Mouse (Mus musculus) kidney, adult 11 months (tissue): ENCODE data around the gene Asic2.

ENCODE experiments used
- DNase-seq: peaks from one replicate; pipeline ENCODE4 v3.0.0; 2022

Gene Asic2

DNA sequence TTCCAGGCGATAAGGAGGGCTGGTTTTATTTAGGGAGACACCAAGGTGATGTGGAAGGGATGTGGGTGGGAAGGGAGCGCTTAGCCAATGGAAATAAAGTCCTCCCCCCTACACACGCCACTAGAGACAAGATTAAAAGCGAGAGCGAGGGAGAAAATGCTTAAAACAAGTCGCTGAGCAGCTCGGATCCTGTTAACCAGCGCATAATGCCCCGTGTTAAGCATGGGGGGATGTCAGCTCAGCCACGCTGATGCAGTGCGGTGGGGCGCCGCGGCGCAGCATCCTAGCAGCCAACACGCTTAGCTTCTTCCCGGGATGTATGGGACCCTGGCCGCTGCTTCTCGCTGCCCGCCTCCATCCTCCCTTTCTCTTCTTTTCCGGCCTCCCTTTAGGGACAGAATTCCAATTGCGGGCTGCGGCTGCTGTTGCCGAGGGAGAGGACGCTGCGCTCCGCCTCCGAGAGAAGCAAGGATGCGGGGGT, at the start of gene Asic2:
Asic2 (minus strand) TSS at position 57 of the 481 bp plus-strand sequence.
- no peak for DNase-seq

DNA sequence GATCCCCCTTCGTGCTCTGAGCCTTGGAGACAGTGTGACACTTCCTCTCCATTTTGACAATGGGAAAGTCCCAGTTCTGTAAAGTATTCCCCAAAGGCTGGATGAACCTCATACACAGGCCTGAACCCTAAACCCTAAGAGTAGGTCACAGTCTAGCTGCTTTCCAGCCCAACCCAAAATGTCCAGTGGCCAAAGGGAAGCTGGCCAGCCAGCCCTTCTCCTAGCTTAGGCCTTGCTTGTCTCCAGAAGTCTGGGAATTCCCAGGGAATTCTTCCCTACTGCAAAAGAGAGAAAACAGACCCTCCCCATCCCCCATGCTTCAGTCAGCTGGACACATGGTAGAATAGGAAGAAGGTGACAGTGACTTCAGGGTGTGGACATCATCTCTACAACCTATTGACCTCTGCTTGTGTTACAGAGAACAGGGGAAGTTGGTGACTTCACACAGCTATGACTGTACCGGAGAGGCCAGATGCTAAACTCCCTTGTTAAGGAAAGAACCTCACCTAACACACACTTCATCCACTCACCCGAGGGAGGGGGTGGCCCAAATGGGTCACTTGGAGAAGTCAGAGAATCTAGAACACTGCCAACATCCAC, 48.0 kb upstream of the Asic2 start:
- DNase-seq, result no peak

DNA sequence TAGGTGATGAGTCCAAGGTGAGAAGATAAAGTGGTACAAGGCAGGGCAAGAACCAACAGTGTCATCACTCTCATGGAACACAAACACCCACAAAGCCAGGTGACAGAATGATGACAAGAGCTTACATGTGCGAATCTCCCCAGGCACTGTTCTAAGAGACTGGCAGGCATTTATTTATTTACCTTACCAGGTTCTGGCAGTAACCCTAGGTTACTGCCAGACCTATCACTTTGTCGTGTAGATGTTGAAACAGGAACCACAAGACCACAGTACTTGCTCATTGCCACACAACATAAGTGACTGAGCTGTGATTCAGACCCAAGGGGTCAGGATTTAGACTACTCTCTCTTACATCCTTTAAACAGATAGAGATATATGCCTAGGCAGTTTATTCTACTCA, 46.8 kb upstream of the Asic2 start:
- DNase-seq, result no peak

DNA sequence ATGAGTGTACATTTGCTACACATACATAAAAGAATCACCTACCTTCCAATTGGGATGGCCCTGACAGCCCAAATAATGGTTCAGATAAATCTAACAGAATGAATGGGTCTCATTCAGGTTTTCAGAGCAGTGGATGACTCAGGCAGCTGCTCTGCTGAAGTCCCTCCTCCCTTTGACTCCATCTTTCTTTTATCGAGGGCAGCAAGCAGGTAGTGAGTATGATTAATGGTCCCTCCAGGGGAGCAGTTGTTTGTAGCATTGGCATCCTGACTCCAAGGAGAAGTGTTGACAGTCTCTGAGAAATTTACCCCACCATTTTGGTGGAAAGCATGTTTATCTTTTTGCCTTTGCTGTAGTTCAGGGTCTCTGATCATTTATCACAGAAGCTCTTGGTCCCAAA, 45.5 kb upstream of the Asic2 start:
- DNase-seq, result no peak

DNA sequence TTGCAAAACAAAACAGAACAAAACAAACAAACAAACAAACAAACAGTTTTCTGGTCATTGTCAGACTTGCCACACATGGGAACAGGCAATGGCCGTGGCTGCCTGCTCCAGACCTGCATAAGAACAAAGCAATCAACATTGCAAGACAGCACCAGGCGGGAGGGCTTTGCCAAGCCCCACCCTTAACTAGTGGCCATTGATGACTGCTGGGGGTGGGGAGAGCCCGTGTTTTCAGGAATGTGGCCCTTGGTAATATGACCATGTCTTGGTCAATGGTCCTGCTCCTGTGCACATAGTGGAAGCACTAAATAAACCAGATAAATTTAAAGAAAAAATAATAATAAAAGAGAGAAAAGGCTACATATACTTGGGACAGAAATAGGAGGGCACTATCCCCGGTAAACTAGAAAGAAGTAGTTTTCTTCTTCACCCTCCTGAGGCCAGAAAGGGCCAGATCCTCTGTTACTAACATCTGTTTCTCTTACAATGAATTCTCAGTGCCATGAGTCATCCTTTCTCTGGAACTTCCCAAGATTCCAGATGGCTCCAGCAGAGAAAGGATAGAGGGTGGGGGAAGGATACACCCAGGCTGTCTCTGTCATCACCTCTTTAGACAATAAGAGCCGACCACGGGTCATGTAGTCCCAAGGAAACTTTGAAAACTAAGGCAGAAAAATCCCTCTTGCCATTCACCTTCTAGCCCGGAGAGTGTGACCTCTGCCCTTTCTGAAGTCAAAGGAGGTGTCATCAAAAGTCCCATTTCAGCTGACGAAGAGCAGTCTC, 43.3 kb upstream of the Asic2 start:
- no peak for DNase-seq

DNA sequence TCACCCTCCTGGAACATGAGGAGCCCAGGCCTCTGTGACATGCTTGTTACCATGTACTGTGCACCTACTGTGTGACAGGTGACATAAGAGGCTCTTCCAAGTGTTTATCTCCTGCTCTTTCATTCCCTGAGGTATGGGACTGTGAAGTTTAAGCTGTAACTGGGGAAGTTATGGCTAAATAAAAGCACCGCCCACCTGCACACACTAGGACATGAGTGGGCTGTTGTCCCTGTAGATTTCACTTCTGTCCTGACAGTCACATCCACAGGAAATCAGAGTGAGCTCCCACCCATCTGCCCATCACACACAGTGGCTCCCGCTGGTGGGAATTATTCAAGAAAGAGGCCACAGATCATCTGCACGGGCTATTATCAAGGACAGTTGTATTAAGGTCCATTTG, 41.9 kb upstream of the Asic2 start:
- DNase-seq, result no peak

DNA sequence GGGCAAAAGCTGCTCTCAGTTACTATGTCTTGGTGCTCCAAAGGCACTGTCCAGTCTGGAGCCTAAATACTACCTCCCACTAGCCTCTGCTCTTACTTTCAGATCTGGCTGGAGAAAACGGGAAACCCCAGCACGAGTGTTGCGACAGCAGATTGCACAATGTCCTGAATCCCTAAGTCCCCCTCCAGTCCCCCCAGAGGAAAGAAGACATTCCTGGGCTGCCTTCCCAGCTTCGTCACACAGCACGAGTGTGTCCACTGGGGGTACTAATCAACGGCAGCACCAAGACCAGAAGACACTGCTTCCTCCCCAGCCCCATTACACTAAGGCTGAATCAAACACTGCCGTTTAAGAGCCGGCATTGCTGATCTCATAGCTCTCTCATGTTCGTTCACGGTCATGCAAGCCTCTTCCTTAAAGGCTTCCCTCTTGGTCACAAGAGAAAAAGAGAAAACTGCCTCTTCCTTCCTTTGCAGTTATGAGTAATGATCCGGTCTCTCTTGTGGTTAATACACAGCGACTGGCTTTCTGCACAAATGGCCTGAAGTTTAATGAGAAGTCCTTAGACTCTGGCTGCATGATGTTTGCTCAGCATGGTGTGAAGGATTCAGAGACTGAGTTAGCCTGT, 38.7 kb upstream of the Asic2 start:
- DNase-seq, result peak; percentile 51

DNA sequence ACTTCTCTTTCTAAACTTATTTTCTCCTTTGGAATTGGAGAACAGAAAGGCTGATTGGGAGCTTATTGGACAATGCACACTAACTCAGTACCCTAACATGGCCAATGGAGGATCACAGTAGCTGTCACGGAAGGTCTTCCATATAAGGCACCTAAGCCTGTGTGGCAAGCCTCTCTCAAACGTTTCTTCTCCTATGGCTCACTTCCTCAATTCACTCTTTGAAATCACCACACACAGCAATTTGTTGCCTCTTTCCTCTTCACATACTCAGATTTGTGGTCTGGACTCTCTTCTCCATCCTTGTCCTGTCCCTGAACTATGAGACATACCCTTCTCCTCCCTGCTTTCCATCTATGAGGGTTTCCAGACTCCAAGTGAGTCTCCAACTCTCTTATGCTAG, 36.6 kb upstream of the Asic2 start:
- no peak for DNase-seq

DNA sequence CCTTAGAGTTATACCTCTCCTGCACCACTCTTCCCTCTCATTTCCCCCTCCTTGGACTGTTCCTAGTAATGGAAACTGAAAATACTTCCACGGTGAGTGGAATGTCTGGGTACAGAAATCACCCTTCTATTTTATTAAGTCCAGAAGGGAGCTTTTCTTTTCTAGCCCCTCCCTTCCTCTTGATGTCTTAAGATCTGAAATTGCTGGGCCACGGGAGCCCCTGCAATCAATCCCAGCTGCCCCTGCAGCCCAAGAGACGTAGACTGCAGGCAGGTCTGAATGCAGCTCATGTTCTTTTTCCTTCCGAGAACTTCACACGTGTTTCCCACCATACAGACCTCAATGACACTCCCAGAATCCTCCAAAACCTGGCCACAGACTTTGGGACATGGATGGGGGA, 32.3 kb upstream of the Asic2 start:
- no peak for DNase-seq

DNA sequence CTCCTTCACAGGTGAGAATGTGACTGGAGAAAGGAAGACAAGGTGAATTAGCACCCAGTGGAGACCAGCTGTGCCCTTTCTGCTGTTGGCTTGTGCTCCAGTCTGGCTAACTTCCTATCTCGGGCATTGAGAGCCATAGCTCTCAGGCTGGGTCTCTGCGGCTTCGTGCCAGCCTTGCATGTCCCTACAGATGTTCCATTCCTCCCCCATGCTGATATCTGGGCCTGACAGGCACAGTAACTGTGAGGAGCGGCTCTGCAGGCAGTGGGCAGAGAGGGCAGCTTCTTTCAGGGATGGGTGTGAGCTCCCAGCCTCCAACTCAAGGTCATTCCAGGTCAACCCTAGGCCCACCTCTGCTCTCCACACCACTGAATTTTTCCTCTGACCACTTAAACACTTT, 31.2 kb upstream of the Asic2 start:
- no peak for DNase-seq

DNA sequence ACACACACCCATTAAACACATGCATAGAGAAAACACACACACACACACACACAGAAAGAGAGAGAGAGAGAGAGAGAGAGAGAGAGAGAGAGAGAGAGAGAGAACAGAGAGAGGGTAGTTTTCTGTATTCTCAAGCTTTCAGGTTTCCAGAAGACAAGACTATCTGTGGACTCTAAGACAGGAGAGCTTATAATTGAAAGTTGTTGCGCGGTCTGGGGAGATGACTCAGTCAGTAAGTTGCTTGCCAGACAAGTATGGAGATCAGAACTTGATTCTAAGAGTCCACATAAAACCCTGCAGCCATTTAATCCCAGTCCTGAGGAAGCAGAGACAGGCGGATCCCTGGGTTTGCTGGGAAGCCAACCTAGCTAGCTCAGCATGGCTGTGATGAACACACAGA, 30.4 kb upstream of the Asic2 start:
- no peak for DNase-seq

DNA sequence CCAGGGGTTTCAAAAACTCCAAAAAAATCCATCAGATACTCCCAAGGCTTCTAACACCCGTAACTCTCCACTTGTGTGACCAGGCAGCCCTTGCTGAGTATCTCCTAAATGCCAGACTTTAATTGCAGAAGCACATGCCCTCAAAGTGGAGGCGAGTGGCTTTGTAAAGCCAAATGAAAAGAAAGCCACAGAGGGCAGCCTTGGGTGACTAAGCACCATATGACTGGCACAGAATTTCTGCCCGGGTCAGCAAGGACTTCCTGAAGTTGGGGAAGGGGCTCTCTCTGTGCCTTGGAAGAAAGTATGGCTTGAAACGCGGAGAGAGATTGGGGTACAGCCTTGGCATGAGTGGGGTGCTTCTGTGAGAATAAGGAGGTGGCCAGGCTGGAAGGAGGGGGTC, 28.8 kb upstream of the Asic2 start:
- DNase-seq, result no peak

DNA sequence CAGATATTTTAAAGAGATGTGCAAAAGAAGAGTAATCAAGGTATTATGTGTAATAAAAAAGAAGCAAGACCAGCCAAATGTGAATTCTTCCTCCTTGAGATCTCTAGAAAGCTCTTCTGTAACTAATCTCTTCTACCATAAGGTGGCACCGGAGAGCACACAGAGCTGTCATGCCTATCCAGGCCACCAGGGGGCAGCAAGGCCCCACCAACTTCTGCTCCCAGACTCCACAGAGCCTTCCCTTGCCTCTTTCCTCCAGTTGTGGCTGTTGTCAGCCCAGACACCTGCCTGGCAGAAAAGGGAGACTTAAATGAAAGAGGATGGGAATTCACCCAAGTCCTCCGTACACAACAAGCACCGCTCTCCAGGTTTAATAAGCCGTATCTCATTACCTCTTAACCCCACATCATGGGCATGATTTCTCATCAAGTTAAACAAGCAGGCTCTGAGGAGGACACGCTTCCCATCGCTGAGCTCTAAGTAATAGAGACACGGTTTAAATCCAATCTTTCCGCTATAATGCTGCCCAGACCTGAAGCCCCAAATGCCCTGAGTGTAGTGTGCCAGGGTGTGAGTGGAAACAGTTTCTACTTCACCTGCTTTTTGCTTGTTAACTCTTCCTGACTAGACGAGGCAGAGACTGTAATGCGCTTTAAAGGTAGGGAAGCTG, 28.1 kb upstream of the Asic2 start:
- peak; percentile 25 for DNase-seq

DNA sequence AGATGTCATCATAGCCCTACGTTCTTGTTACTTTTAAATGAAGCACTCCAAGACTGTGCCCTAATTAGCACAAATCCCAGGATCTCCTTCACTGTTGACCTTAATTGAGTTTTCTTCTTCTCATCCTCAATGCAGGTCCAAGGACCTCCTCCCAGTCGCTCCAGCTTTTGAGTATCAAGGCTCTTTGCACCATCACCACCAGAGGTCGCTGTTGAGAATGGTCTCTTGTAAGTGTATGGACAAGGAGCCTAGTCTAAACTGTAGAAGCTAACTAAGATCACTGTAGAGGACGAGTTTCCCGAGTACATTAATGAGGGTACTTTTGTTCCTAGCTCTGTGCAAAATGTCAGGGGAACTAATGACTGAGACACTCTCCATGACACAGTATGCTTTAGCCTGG, 14.9 kb upstream of the Asic2 start:
- DNase-seq, result no peak

DNA sequence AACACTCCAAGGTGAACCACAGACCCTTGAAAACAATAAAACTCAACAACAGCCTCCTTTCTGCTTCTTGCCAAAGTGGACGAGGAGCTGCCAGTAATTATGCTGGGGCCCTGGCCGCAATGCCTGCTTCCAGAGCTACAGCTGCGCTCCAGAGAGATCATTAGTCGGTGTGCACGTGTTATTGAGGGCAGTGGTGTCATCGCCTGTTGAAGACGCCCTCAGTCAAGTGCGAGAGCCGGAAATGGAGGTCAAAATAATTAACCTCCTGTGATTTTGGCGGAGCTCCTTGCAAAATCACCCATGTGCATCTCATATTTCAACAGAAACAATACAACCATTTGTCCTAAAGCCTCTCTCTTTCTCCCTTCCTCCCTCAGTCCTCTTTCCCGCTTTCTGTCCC, 13.9 kb upstream of the Asic2 start:
- DNase-seq, result no peak

DNA sequence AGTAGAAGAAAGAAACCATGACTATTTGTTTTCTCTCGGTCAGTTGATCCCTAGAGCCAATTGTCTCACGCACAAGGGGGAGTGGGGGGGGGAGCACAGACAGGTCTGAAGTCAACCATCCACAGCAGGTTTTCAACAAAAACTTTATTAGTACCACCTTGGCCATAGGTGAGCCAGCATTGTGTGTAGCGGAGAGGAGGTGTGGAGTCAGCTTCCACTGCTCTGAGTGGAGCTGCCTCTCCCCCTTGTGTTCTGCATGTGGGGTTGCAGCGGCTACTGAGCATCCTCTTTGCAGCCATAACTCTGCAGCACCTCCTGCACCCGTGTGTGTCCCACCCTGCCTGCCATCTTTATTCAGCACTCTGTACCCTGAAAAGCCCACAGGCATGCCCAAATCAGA, 6.3 kb upstream of the Asic2 start:
- DNase-seq, result no peak

DNA sequence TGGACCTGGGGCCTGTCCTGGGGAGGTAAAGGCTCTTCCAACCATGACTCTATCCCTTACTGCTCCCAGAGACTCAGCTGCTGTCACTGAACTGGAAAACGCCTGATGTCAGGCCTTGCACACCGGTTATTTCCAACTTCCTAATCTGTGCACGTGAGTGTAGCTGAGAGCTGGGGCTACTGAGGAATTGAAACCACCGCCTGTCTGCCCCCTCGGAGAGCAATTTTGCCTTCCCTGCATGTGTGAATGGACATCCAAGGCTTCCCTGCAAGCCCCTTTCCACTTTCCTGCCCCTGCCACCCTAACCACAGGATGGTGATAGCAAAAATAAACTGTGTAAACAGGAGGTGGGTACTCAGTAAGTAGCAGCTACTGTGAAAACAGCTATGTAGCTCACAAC, 5.4 kb upstream of the Asic2 start:
- DNase-seq, result no peak

DNA sequence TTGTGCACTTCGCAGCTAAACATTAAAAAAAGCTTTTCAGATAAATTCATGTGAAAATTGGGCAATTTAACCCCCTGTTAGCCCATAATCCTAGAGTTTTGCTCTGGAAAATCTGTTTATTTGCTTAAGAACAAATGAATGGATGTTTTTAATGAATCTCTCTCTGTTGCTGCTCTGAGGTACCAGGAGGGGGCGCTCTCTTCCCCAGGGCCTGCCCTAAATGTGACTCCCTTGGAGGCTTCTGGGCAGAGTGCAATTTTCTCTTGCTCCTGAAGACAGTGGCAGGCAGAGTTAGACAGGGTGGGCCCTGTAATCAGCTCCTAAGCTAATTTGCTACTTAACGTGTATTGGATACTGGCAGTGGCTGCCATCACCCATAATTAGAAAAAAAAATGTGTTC, 3.8 kb upstream of the Asic2 start:
- no peak for DNase-seq

DNA sequence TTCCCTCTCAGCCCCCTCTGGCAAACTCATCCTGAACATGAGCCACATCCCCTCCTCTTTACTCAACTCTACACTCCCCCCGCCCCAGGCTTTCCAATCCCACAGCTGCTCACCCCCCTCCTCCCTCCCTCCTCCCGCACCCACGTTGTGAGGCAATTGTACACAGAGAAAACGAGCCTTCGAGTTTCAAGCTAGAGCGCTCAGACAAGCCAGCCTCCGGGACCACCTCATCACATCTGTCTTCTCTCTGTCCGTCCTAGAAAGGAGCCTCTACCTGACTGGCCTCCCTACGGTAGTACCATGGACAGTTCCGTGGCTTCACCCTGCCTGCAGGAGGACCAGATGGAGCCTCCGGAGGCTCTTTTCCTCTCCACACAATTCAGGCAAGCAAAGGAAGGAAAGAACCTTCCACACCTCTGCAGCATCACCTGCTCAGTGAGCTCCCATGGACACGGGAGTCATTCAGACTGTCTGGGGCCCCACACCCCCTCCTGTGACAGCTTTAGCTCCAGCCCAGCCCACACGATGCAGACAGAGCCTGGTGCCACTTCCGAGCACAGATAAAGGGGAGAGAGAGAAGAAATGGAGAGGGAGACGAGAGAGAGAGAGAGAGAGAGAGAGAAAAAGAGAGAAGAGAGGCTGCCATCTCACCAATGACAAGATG, 1.5 kb downstream of the Asic2 start:
- DNase-seq, result no peak

DNA sequence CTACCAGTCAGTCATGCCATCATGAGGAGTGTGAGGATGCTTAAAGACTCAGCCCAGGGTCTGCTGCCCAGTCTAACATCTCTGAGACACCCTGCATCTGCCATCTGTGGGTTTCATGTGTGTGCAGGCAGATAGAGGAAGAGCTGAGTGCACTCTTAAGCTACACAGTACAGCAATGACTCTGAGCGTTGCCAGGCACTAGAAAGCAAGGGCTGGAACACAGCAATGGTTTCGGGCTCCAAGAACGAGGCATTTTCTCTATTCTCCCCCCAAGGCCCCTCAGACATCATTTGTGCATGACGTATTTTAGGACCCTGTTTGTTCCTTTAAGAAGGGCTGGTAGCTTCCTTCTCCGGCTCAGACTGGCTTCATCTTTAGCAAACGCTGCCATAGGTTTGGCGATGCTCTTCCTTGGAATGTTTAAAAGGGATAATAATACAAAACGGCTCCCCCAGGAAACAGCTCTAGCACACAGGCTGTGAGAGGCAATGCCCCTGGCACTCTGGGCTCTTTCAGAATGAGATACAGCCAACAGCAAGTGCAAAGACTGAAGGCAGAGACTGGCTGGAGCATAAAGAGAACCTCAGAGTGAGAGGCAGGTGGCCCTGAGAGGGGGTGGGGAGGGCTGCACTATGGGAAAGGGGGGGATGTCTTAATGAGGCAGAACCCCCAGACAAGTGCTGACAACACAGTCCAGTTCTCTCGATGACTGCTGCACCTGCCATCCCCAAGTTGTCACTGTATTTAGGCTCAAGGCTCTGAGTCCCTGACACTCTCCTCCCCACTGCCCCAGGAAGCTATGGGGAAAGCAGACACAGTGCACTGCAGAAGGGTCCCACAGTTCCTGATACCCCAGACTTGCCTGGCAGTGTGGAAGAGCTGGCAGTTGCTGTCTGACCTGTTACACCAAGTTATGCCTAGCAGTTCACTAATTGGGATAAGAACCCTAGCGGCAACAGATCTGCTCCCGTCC, 2.3 kb downstream of the Asic2 start:
- no peak for DNase-seq

DNA sequence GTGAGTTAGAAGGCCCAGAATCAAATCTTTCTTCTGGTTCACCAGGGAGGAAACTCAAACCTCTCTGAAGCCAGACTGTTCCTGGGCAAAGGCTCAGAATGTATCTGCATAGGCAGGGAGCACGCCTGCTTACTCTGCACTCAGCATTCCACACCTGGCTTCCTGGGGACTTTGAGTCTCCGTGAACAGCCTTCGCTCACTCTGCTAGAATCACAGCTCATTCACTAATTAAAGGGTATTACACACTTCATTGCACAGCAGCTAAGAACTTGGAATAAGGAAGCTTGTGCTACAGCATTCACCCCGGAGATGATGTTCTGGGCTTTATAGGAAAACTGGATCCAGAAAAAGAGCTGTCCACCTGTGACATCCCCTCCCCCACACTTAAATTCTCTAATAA, 3.7 kb downstream of the Asic2 start:
- DNase-seq, result no peak

DNA sequence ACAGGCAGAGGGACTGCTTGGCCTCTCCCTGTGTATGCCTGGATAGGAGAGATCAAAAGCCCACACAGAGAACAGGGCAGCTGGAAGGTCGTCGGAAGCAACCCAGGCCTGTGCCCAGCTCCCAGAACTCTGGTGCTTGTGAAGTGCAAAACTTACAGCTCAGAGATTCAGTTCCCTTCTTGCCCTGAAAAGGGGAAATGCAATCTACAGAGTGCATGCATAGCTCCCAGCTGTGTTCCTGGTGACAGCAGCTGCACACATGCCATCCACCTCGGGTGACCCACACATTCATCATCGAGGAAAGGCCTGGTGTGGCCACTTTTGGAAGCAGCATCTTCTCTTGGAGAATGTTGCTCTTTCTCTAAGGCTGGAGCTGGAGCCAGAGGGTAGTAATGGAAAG, 13.9 kb downstream of the Asic2 start:
- DNase-seq, result no peak
